Mouse (Mus musculus) liver, embryonic 12.5 days (tissue): ENCODE measurements around the gene Slc15a1. TPM values are rescaled to one million over a fixed set of nuclear protein-coding genes. Genes with fewer than 3 reads are reported as not detected.

Experiments
- ATAC-seq: fragments of 200-750 bp; cut with Nextera tagmentation; 2 replicates; pipeline ENCODE4 v1.8.0; 2017; ENCODE audit warnings: moderate number of reproducible peaks, mild to moderate bottlenecking, moderate library complexity
- H3K27ac ChIP-seq: fragments of 300-500 bp; sonication (generic); 2 replicates; pipeline ENCODE4 v1.5.1; 2016; ENCODE audit warnings: mild to moderate bottlenecking
- H3K27me3 ChIP-seq: fragments of 300-500 bp; sonication (generic); replicated peaks from 2 replicates; pipeline ENCODE4 v1.6.1; 2016; ENCODE audit warnings: mild to moderate bottlenecking, moderate library complexity
- H3K36me3 ChIP-seq: fragments of 300-500 bp; sonication (generic); 2 replicates; pipeline ENCODE4 v1.6.1; 2016; ENCODE audit warnings: mild to moderate bottlenecking, moderate library complexity
- H3K4me1 ChIP-seq: fragments of 300-500 bp; sonication (generic); 2 replicates; pipeline ENCODE4 v1.6.1; 2016
- H3K4me2 ChIP-seq: fragments of 300-500 bp; sonication (generic); 2 replicates; pipeline ENCODE4 v1.6.1; 2016; ENCODE audit warnings: mild to moderate bottlenecking, moderate library complexity
- H3K4me3 ChIP-seq: fragments of 300-500 bp; sonication (generic); 2 replicates; pipeline ENCODE4 v1.5.1; 2016; ENCODE audit warnings: mild to moderate bottlenecking, moderate library complexity
- H3K9ac ChIP-seq: fragments of 300-500 bp; sonication (generic); 2 replicates; pipeline ENCODE4 v1.6.1; 2016; ENCODE audit warnings: mild to moderate bottlenecking, moderate library complexity
- H3K9me3 ChIP-seq: fragments of 300-500 bp; sonication (generic); replicated peaks from 2 replicates; pipeline ENCODE4 v1.6.1; 2016; ENCODE audit warnings: mild to moderate bottlenecking, moderate library complexity
- WGBS: fragments of 180-500 bp; shearing (Covaris S2); methylation state at CpG from one replicate; pipeline ENCODE4 v1.1.7; 2016; ENCODE audit not compliant: insufficient replicate concordance; 5-methylcytosine and 5-hydroxymethylcytosine counted together
- polyA plus RNA-seq: library from polyadenylated mRNA; unstranded; fragments of >200 nt; fragmentation: Nextera tagmentation; extraction: Ambion mirVana; gene quantifications from 2 replicates; pipeline ENCODE4 v1.2.1, GENCODE M21; 2016

Slc15a1 gene
- polyA plus RNA-seq, 1 experiment from 2014 or later = not detected

- no peaks in the 10 kb centered on the region for H3K4me1 ChIP-seq
- peaks cover 9% of the 10 kb centered on the region; the same call in 1 of the 2 replicates for H3K27me3 ChIP-seq
- H3K9me3 ChIP-seq = no peaks in the 10 kb centered on the region
- no peak overlapping the region for H3K27ac ChIP-seq
- WGBS = 64% methylated on average over 1 of the region's 1 CpGs
- no peak overlapping the region for H3K4me2 ChIP-seq
- ATAC-seq = no peak
- no peak overlapping the region for H3K4me3 ChIP-seq
- no peak overlapping the region for H3K9ac ChIP-seq
- H3K36me3 ChIP-seq = no peaks in the 10 kb centered on the region
Observed at GRCm38 (mm10) chr14:121485722-121486121, 19.3 kb downstream of the Slc15a1 start.

- no peak for ATAC-seq
- 69% methylated on average over 3 of the region's 3 CpGs for WGBS
- no peak overlapping the region for H3K4me2 ChIP-seq
- no peaks in the 10 kb centered on the region for H3K9me3 ChIP-seq
- H3K4me3 ChIP-seq = no peak overlapping the region
- H3K4me1 ChIP-seq = no peaks in the 10 kb centered on the region
- no peak overlapping the region for H3K9ac ChIP-seq
- H3K27me3 ChIP-seq = peaks cover 9% of the 10 kb centered on the region; the same call in 1 of the 2 replicates
- no peak overlapping the region for H3K27ac ChIP-seq
- no peaks in the 10 kb centered on the region for H3K36me3 ChIP-seq
Observed at GRCm38 (mm10) chr14:121484436-121484835, 20.6 kb downstream of the Slc15a1 start.

GRCm38 (mm10) chr14:121482181-121482580 lies 22.9 kb downstream of the Slc15a1 start:
- Histone ChIP-seq H3K4me1 (no peaks in the 10 kb centered on the region), H3K9ac (no peak overlapping the region), H3K27ac (no peak overlapping the region), H3K4me2 (no peak overlapping the region), H3K4me3 (no peak overlapping the region), H3K9me3 (no peaks in the 10 kb centered on the region), H3K27me3 (peaks cover 9% of the 10 kb centered on the region; the same call in 1 of the 2 replicates), H3K36me3 (no peaks in the 10 kb centered on the region)
- no peak for ATAC-seq
- WGBS = 68% methylated on average over 7 of the region's 7 CpGs

GRCm38 (mm10) chr14:121481591-121481990 lies 23.5 kb downstream of the Slc15a1 start:
- WGBS = 60% methylated on average over 2 of the region's 2 CpGs
- no peaks in the 10 kb centered on the region for H3K4me1 ChIP-seq
- no peak overlapping the region for H3K4me3 ChIP-seq
- no peak overlapping the region for H3K9ac ChIP-seq
- no peaks in the 10 kb centered on the region for H3K36me3 ChIP-seq
- no peak overlapping the region for H3K27ac ChIP-seq
- no peak overlapping the region for H3K4me2 ChIP-seq
- H3K9me3 ChIP-seq = no peaks in the 10 kb centered on the region
- H3K27me3 ChIP-seq = peaks cover 4% of the 10 kb centered on the region; the same call in 1 of the 2 replicates
- ATAC-seq = no peak

GRCm38 (mm10) chr14:121479096-121479495 lies 26.0 kb downstream of the Slc15a1 start:
- Histone ChIP-seq H3K9ac (no peak overlapping the region), H3K4me1 (no peaks in the 10 kb centered on the region), H3K27me3 (peaks cover 4% of the 10 kb centered on the region; the same call in 1 of the 2 replicates), H3K4me2 (no peak overlapping the region), H3K27ac (no peak overlapping the region), H3K36me3 (no peaks in the 10 kb centered on the region), H3K4me3 (no peak overlapping the region), H3K9me3 (no peaks in the 10 kb centered on the region)
- no peak for ATAC-seq
- 69% methylated on average over 3 of the region's 3 CpGs for WGBS

GRCm38 (mm10) chr14:121477925-121478693 lies 26.9 kb downstream of the Slc15a1 start:
- Histone ChIP-seq H3K4me3 (no peak overlapping the region), H3K36me3 (no peaks in the 10 kb centered on the region), H3K9ac (no peak overlapping the region), H3K4me1 (no peaks in the 10 kb centered on the region), H3K27me3 (peaks cover 4% of the 10 kb centered on the region; the same call in 1 of the 2 replicates), H3K27ac (no peak overlapping the region), H3K4me2 (no peak overlapping the region), H3K9me3 (no peaks in the 10 kb centered on the region)
- WGBS = 24% methylated on average over 14 of the region's 14 CpGs
- no peak for ATAC-seq

GRCm38 (mm10) chr14:121473869-121474268 lies 31.2 kb downstream of the Slc15a1 start:
- no peak for ATAC-seq
- H3K9ac ChIP-seq = no peak overlapping the region
- 42% methylated on average over 4 of the region's 4 CpGs for WGBS
- H3K4me3 ChIP-seq = no peak overlapping the region
- peaks cover 12% of the 10 kb centered on the region; the same call in 1 of the 2 replicates for H3K27me3 ChIP-seq
- H3K36me3 ChIP-seq = no peaks in the 10 kb centered on the region
- H3K27ac ChIP-seq = no peak overlapping the region
- no peaks in the 10 kb centered on the region for H3K9me3 ChIP-seq
- no peaks in the 10 kb centered on the region for H3K4me1 ChIP-seq
- H3K4me2 ChIP-seq = no peak overlapping the region

- H3K4me2 ChIP-seq = no peak overlapping the region
- no peak for ATAC-seq
- H3K4me3 ChIP-seq = no peak overlapping the region
- WGBS = 56% methylated on average over 11 of the region's 11 CpGs
- H3K36me3 ChIP-seq = no peaks in the 10 kb centered on the region
- H3K4me1 ChIP-seq = no peaks in the 10 kb centered on the region
- no peaks in the 10 kb centered on the region for H3K9me3 ChIP-seq
- no peak overlapping the region for H3K9ac ChIP-seq
- H3K27me3 ChIP-seq = peaks cover 12% of the 10 kb centered on the region; the same call in 1 of the 2 replicates
- H3K27ac ChIP-seq = no peak overlapping the region
Observed at GRCm38 (mm10) chr14:121471545-121472121, 33.4 kb downstream of the Slc15a1 start.

- peaks cover 12% of the 10 kb centered on the region; the same call in 1 of the 2 replicates for H3K27me3 ChIP-seq
- no peak overlapping the region for H3K4me3 ChIP-seq
- no peaks in the 10 kb centered on the region for H3K9me3 ChIP-seq
- ATAC-seq = no peak
- no peaks in the 10 kb centered on the region for H3K4me1 ChIP-seq
- H3K9ac ChIP-seq = no peak overlapping the region
- H3K27ac ChIP-seq = no peak overlapping the region
- no peaks in the 10 kb centered on the region for H3K36me3 ChIP-seq
- H3K4me2 ChIP-seq = no peak overlapping the region
Observed at GRCm38 (mm10) chr14:121469601-121470000, 35.5 kb downstream of the Slc15a1 start.

- Histone ChIP-seq H3K27ac (no peak overlapping the region), H3K27me3 (0 out of 2 replicates have a peak, but pooled peaks cover 8% of the 10 kb centered on the region), H3K4me1 (no peaks in the 10 kb centered on the region), H3K36me3 (no peaks in the 10 kb centered on the region), H3K9me3 (no peaks in the 10 kb centered on the region), H3K9ac (no peak overlapping the region), H3K4me3 (no peak overlapping the region), H3K4me2 (no peak overlapping the region)
- no peak for ATAC-seq
- WGBS = 80% methylated on average over 6 of the region's 6 CpGs
Observed at GRCm38 (mm10) chr14:121467646-121468045, 37.4 kb downstream of the Slc15a1 start.

- Histone ChIP-seq H3K4me1 (no peaks in the 10 kb centered on the region), H3K36me3 (no peaks in the 10 kb centered on the region), H3K4me2 (no peak overlapping the region), H3K27me3 (peaks cover 4% of the 10 kb centered on the region; the same call in 1 of the 2 replicates), H3K9ac (no peak overlapping the region), H3K4me3 (no peak overlapping the region), H3K27ac (no peak overlapping the region), H3K9me3 (no peaks in the 10 kb centered on the region)
- no peak for ATAC-seq
- 70% methylated on average over 4 of the region's 4 CpGs for WGBS
Observed at GRCm38 (mm10) chr14:121466501-121466900, 38.6 kb downstream of the Slc15a1 start.

GRCm38 (mm10) chr14:121464318-121464717 lies 40.7 kb downstream of the Slc15a1 start:
- WGBS = 68% methylated on average over 2 of the region's 2 CpGs

More at GRCm38 (mm10) chr14:121464318-121464717, 40.7 kb downstream of the Slc15a1 start:
- H3K9me3 ChIP-seq = no peaks in the 10 kb centered on the region
- no peak for ATAC-seq
- no peak overlapping the region for H3K27ac ChIP-seq
- H3K36me3 ChIP-seq = no peaks in the 10 kb centered on the region
- H3K4me2 ChIP-seq = no peak overlapping the region
- H3K4me3 ChIP-seq = no peak overlapping the region
- H3K9ac ChIP-seq = no peak overlapping the region
- no peaks in the 10 kb centered on the region for H3K4me1 ChIP-seq
- peaks cover 2% of the 10 kb centered on the region; the same call in 1 of the 2 replicates for H3K27me3 ChIP-seq
